Mouse (Mus musculus) midbrain, embryonic 14.5 days (tissue): ENCODE data around the gene Hist1h2be. TPM values are rescaled to one million over a fixed set of nuclear protein-coding genes. Genes with fewer than 3 reads are reported as not detected.

Experiments used
- microRNA-seq: library from miRNA; unstranded; fragments of <30 nt; microRNA quantifications from one replicate; pipeline ENCODE4, GENCODE M21; 2016
- polyA plus RNA-seq: library from polyadenylated mRNA; unstranded; fragments of >200 nt; fragmentation: Nextera tagmentation; extraction: Ambion mirVana; gene quantifications from 2 replicates; pipeline ENCODE4 v1.2.1, GENCODE M21; 2014

Gene Hist1h2be
- polyA plus RNA-seq, 1 experiment from 2014 or later = 1.4 TPM

Small RNAs within 50 kb of the gene (microRNA-seq; reads per million reads assigned to microRNA genes)
- gene Gm44297 (not detected), gene Gm44359 (not detected), gene Gm44394 (not detected)

Other genes with a start within 250 kb of the Hist1h2be start
- 9.3 and 9.9 TPM in 2 replicates for gene Abt1, start 197.3 kb downstream of the Hist1h2be start, polyA plus RNA-seq
- gene Btn1a1, start 155.2 kb downstream of the Hist1h2be start, polyA plus RNA-seq = 0.09 TPM in 1 of 2 replicates, not detected in the other
- not detected in 2 replicates for gene Btn2a2, start 132.3 kb downstream of the Hist1h2be start, polyA plus RNA-seq
- 4.1 and 6.4 TPM in 2 replicates for gene Hist1h4h, start 90.1 kb downstream of the Hist1h2be start, polyA plus RNA-seq
- 3.4 and 4.6 TPM in 2 replicates for gene Hist1h2af, start 87.2 kb downstream of the Hist1h2be start, polyA plus RNA-seq
- gene Hist1h3g, start 85.7 kb downstream of the Hist1h2be start, polyA plus RNA-seq = 0.77 and 1.4 TPM in 2 replicates
- 0.13 and 0.30 TPM in 2 replicates for gene Hist1h2bh, start 77.7 kb downstream of the Hist1h2be start, polyA plus RNA-seq
- 0.32 and 0.47 TPM in 2 replicates for gene Hist1h3f, start 77.1 kb downstream of the Hist1h2be start, polyA plus RNA-seq
- not detected in 2 replicates for gene Hist1h4f, start 69.5 kb downstream of the Hist1h2be start, polyA plus RNA-seq
- gene Hist1h1d, start 67.9 kb downstream of the Hist1h2be start, polyA plus RNA-seq = 0.11 and 0.18 TPM in 2 replicates
- gene Hist1h3e, start 58.8 kb downstream of the Hist1h2be start, polyA plus RNA-seq = 3.1 and 3.8 TPM in 2 replicates
- gene Hist1h2ae, start 49.9 kb downstream of the Hist1h2be start, polyA plus RNA-seq = 30.2 and 34.0 TPM in 2 replicates
- gene Hist1h2bg, start 49.7 kb downstream of the Hist1h2be start, polyA plus RNA-seq = 1.4 and 2.6 TPM in 2 replicates
- gene Hist1h2bf, start 46.9 kb downstream of the Hist1h2be start, polyA plus RNA-seq = 1.5 and 2.7 TPM in 2 replicates
- gene Hist1h2ad, start 46.7 kb downstream of the Hist1h2be start, polyA plus RNA-seq = 2.1 and 2.2 TPM in 2 replicates
- 1.6 and 2.0 TPM in 2 replicates for gene Hist1h3d, start 45.4 kb downstream of the Hist1h2be start, polyA plus RNA-seq
- 38.1 and 40.0 TPM in 2 replicates for gene Hist1h4d, start 39.5 kb downstream of the Hist1h2be start, polyA plus RNA-seq
- gene Hist1h1e, start 1.4 kb upstream of the Hist1h2be start, polyA plus RNA-seq = 4.4 and 8.6 TPM in 2 replicates
- gene Hist1h2ac, start 62.8 kb upstream of the Hist1h2be start, polyA plus RNA-seq = 0.57 and 0.67 TPM in 2 replicates
- gene Hist1h2bc, start 63.1 kb upstream of the Hist1h2be start, polyA plus RNA-seq = 13.1 and 17.3 TPM in 2 replicates
- not detected in 2 replicates for gene Hist1h1t, start 74.7 kb upstream of the Hist1h2be start, polyA plus RNA-seq
- 2.9 and 4.3 TPM in 2 replicates for gene Hist1h4c, start 77.3 kb upstream of the Hist1h2be start, polyA plus RNA-seq
- gene Hfe, start 89.7 kb upstream of the Hist1h2be start, polyA plus RNA-seq = 0.77 and 3.9 TPM in 2 replicates
- gene Hist1h1c, start 117.7 kb upstream of the Hist1h2be start, polyA plus RNA-seq = 5.7 and 9.2 TPM in 2 replicates
- gene Hist1h3c, start 124.5 kb upstream of the Hist1h2be start, polyA plus RNA-seq = 1.2 TPM in 2 replicates
- 0.51 TPM in 1 of 2 replicates, not detected in the other for gene Hist1h2bb, start 125.6 kb upstream of the Hist1h2be start, polyA plus RNA-seq
- gene Hist1h2ab, start 130.0 kb upstream of the Hist1h2be start, polyA plus RNA-seq = 11.3 and 13.5 TPM in 2 replicates
- 3.5 and 4.0 TPM in 2 replicates for gene Hist1h3b, start 131.1 kb upstream of the Hist1h2be start, polyA plus RNA-seq
- 2.8 and 5.0 TPM in 2 replicates for gene Hist1h4b, start 135.9 kb upstream of the Hist1h2be start, polyA plus RNA-seq
- 0.47 and 1.1 TPM in 2 replicates for gene Hist1h4a, start 140.1 kb upstream of the Hist1h2be start, polyA plus RNA-seq
- 2.2 TPM in 2 replicates for gene Hist1h3a, start 141.3 kb upstream of the Hist1h2be start, polyA plus RNA-seq
- gene Hist1h1a, start 142.5 kb upstream of the Hist1h2be start, polyA plus RNA-seq = 0.93 TPM in 1 of 2 replicates, not detected in the other
- gene Trim38, start 148.8 kb upstream of the Hist1h2be start, polyA plus RNA-seq = not detected in 2 replicates
- not detected in 2 replicates for gene Slc17a2, start 185.9 kb upstream of the Hist1h2be start, polyA plus RNA-seq
- not detected in 2 replicates for gene Slc17a3, start 218.3 kb upstream of the Hist1h2be start, polyA plus RNA-seq
- not detected in 2 replicates for gene Slc17a1, start 246.6 kb upstream of the Hist1h2be start, polyA plus RNA-seq